Mouse (Mus musculus) erythroblast, embryonic 14.5 days (primary cell): ENCODE results near the gene Eif5a. TPM values are rescaled to one million over a fixed set of nuclear protein-coding genes. Genes with fewer than 3 reads are reported as not detected.
"Not testable (repeated sequence)": the region's sequence is repeated elsewhere in the genome, so short reads cannot be mapped to it uniquely, and the experiment has no call there.

Experiments used
- H3K27me3 ChIP-seq: 2 replicates; pipeline ENCODE4 v1.6.1; 2012; ENCODE audit warnings: inconsistent platforms; ENCODE audit not compliant: control insufficient read depth
- H3K36me3 ChIP-seq: 2 replicates; pipeline ENCODE4 v1.6.1; 2012; ENCODE audit warnings: mild to moderate bottlenecking, inconsistent platforms; ENCODE audit not compliant: control insufficient read depth
- H3K4me1 ChIP-seq: 2 replicates; pipeline ENCODE4 v1.6.1; 2012; ENCODE audit warnings: inconsistent platforms; ENCODE audit not compliant: control insufficient read depth
- H3K4me3 ChIP-seq: replicated peaks from 2 replicates; pipeline ENCODE3; 2012; ENCODE audit warnings: moderate library complexity, mild to moderate bottlenecking, inconsistent platforms
- H3K9me3 ChIP-seq: 2 replicates; pipeline ENCODE4 v1.6.1; 2012; ENCODE audit warnings: low read length, inconsistent platforms, mixed read lengths; ENCODE audit not compliant: control insufficient read depth
- GATA1 ChIP-seq: IDR thresholded peaks from 2 replicates; pipeline ENCODE4 v1.6.1; 2012; ENCODE audit warnings: low read length, inconsistent platforms, mixed read lengths
- TAL1 ChIP-seq: IDR thresholded peaks from 3 replicates; pipeline ENCODE4 v1.6.1; 2012; ENCODE audit warnings: low read length, inconsistent platforms, mixed read lengths
- polyA plus RNA-seq: library from polyadenylated mRNA; stranded (reverse); fragments of >175 nt; gene quantifications from 2 replicates; pipeline ENCODE4 v1.2.3, GENCODE M21; 2012

Eif5a gene
- polyA plus RNA-seq, 1 experiment, result 310 TPM

GRCm38 (mm10) chr11:69936714-69937347 lies 15.1 kb upstream of the Eif5a start:
- Histone ChIP-seq H3K27me3 (peaks cover 70% of the 10 kb centered on the region), H3K4me3 (no peak overlapping the region), H3K36me3 (peaks cover 10% of the 10 kb centered on the region), H3K9me3 (peaks cover 17% of the 10 kb centered on the region), H3K4me1 (peaks cover 64% of the 10 kb centered on the region)
- no peak for TF ChIP-seq GATA1
- no peak for TF ChIP-seq TAL1

GRCm38 (mm10) chr11:69936156-69936555 lies 14.4 kb upstream of the Eif5a start:
- Histone ChIP-seq H3K36me3 (peaks cover 5% of the 10 kb centered on the region), H3K4me3 (peak overlapping the region; percentile 63), H3K4me1 (peaks cover 61% of the 10 kb centered on the region), H3K9me3 (peaks cover 17% of the 10 kb centered on the region), H3K27me3 (peaks cover 71% of the 10 kb centered on the region)
- TF ChIP-seq TAL1 (no peak), GATA1 (no peak)

GRCm38 (mm10) chr11:69935137-69935879 lies 13.6 kb upstream of the Eif5a start, which contains the start of gene Ybx2:
Ybx2 (plus strand) TSS chr11:69935796.
- H3K4me3 ChIP-seq, result peak within 1 kb of the TSS; percentile 63
- H3K27me3 ChIP-seq, result peaks cover 68% of the 10 kb centered on the region
- TF ChIP-seq GATA1, result no peak
- TF ChIP-seq TAL1, result no peak
- H3K4me1 ChIP-seq, result peaks cover 58% of the 10 kb centered on the region
- H3K36me3 ChIP-seq, result no peaks in the 10 kb centered on the region
- peaks cover 17% of the 10 kb centered on the region for H3K9me3 ChIP-seq

- Histone ChIP-seq H3K4me1 (peaks cover 56% of the 10 kb centered on the region), H3K27me3 (peaks cover 62% of the 10 kb centered on the region), H3K36me3 (no peaks in the 10 kb centered on the region), H3K4me3 (peak overlapping the region; percentile 47), H3K9me3 (peaks cover 17% of the 10 kb centered on the region)
- TF ChIP-seq TAL1, result no peak
- TF ChIP-seq GATA1, result no peak
Observed at GRCm38 (mm10) chr11:69934681-69935080, 12.9 kb upstream of the Eif5a start.

- H3K27me3 ChIP-seq, result peaks cover 57% of the 10 kb centered on the region
- peaks cover 17% of the 10 kb centered on the region for H3K9me3 ChIP-seq
- peak overlapping the region; percentile 47 for H3K4me3 ChIP-seq
- TF ChIP-seq GATA1 (no peak), TAL1 (no peak)
- H3K4me1 ChIP-seq, result peaks cover 52% of the 10 kb centered on the region
- no peaks in the 10 kb centered on the region for H3K36me3 ChIP-seq
Observed at GRCm38 (mm10) chr11:69934169-69934568, 12.4 kb upstream of the Eif5a start.

- peaks cover 42% of the 10 kb centered on the region for H3K4me1 ChIP-seq
Observed at GRCm38 (mm10) chr11:69933066-69933465, 11.3 kb upstream of the Eif5a start.

GRCm38 (mm10) chr11:69932254-69932653 lies 10.5 kb upstream of the Eif5a start:
- peaks cover 38% of the 10 kb centered on the region for H3K27me3 ChIP-seq
- TF ChIP-seq GATA1 (no peak), TAL1 (no peak)
- H3K4me3 ChIP-seq, result no peak overlapping the region
- peaks cover 17% of the 10 kb centered on the region for H3K9me3 ChIP-seq
- H3K36me3 ChIP-seq, result no peaks in the 10 kb centered on the region
- peaks cover 38% of the 10 kb centered on the region for H3K4me1 ChIP-seq

More at GRCm38 (mm10) chr11:69933066-69933465, 11.3 kb upstream of the Eif5a start:
- H3K27me3 ChIP-seq, result peaks cover 46% of the 10 kb centered on the region
- no peaks in the 10 kb centered on the region for H3K36me3 ChIP-seq
- H3K9me3 ChIP-seq, result peaks cover 17% of the 10 kb centered on the region
- no peak for TF ChIP-seq GATA1
- no peak for TF ChIP-seq TAL1
- H3K4me3 ChIP-seq, result no peak overlapping the region

- Histone ChIP-seq H3K27me3 (peaks cover 33% of the 10 kb centered on the region), H3K4me3 (no peak overlapping the region), H3K9me3 (peaks cover 14% of the 10 kb centered on the region), H3K4me1 (peaks cover 33% of the 10 kb centered on the region), H3K36me3 (no peaks in the 10 kb centered on the region)
- TF ChIP-seq GATA1 (no peak), TAL1 (no peak)
Observed at GRCm38 (mm10) chr11:69931769-69932168, 10.0 kb upstream of the Eif5a start.

- H3K4me1 ChIP-seq, result peaks cover 26% of the 10 kb centered on the region
- H3K36me3 ChIP-seq, result no peaks in the 10 kb centered on the region
- peaks cover 26% of the 10 kb centered on the region for H3K27me3 ChIP-seq
- peaks cover 11% of the 10 kb centered on the region for H3K9me3 ChIP-seq
- TF ChIP-seq GATA1 (no peak), TAL1 (no peak)
- no peak overlapping the region for H3K4me3 ChIP-seq
Observed at GRCm38 (mm10) chr11:69930967-69931537, 9.3 kb upstream of the Eif5a start.

- H3K36me3 ChIP-seq, H3K4me3 ChIP-seq, H3K9me3 ChIP-seq: not testable (repeated sequence)
- H3K4me1 ChIP-seq, result peaks cover 17% of the 10 kb centered on the region
- H3K27me3 ChIP-seq, result peaks cover 17% of the 10 kb centered on the region
Observed at GRCm38 (mm10) chr11:69930176-69930575, 8.4 kb upstream of the Eif5a start.
